Mouse (Mus musculus) testis, adult 2 months (tissue): ENCODE measurements around the gene Ywhag. TPM values are rescaled to one million over a fixed set of nuclear protein-coding genes. Genes with fewer than 3 reads are reported as not detected.

ENCODE experiments used
- H3K27ac ChIP-seq: fragments of 200-500 bp; 2 replicates; pipeline ENCODE4 v1.5.1; 2012; ENCODE audit warnings: low read depth, low read length; ENCODE audit not compliant: control insufficient read depth, insufficient read depth
- H3K27me3 ChIP-seq: fragments of 200-500 bp; 2 replicates; pipeline ENCODE4 v1.6.1; 2012; ENCODE audit warnings: mild to moderate bottlenecking, low read length, moderate library complexity; ENCODE audit not compliant: control insufficient read depth, insufficient read depth
- H3K36me3 ChIP-seq: fragments of 200-500 bp; 2 replicates; pipeline ENCODE4 v1.6.1; 2012; ENCODE audit warnings: mild to moderate bottlenecking, low read length; ENCODE audit not compliant: control insufficient read depth, insufficient read depth
- H3K4me1 ChIP-seq: fragments of 200-500 bp; 2 replicates; pipeline ENCODE4 v1.6.1; 2012; ENCODE audit warnings: low read length; ENCODE audit not compliant: control insufficient read depth, insufficient read depth
- H3K4me3 ChIP-seq: fragments of 200-500 bp; 2 replicates; pipeline ENCODE4 v1.5.1; 2012; ENCODE audit warnings: low read depth, mild to moderate bottlenecking, low read length, moderate library complexity, mixed read lengths; ENCODE audit not compliant: control insufficient read depth
- CTCF ChIP-seq: fragments of 200-500 bp; IDR thresholded peaks from 2 replicates; pipeline ENCODE4 v1.5.1; 2012; ENCODE audit warnings: low read depth, mild to moderate bottlenecking, inconsistent platforms, low read length, moderate library complexity; ENCODE audit not compliant: control insufficient read depth, insufficient read depth, insufficient replicate concordance
- POLR2A ChIP-seq: fragments of 200-500 bp; IDR thresholded peaks from 2 replicates; pipeline ENCODE4 v1.6.1; 2012; ENCODE audit warnings: low read depth, mild to moderate bottlenecking, inconsistent platforms, low read length, moderate library complexity; ENCODE audit not compliant: control insufficient read depth
- polyA plus RNA-seq: library from polyadenylated mRNA; depleted of rRNA; stranded (reverse); fragments of >200 nt; gene quantifications from 2 replicates; pipeline ENCODE4 v1.2.3, GENCODE M21; 2012

The Ywhag gene
- polyA plus RNA-seq, 1 experiment, result 17.8 TPM

GRCm38 (mm10) chr5:135919902-135920301 is 14.5 kb downstream of the Ywhag start:
- Histone ChIP-seq H3K36me3 (no peaks in the 10 kb centered on the region), H3K27me3 (no peaks in the 10 kb centered on the region), H3K4me3 (no peak overlapping the region), H3K27ac (no peak overlapping the region), H3K4me1 (0 out of 2 replicates have a peak, but pooled peaks cover 2% of the 10 kb centered on the region)
- no peak for TF ChIP-seq POLR2A

GRCm38 (mm10) chr5:135918593-135918992 is 15.8 kb downstream of the Ywhag start:
- H3K36me3 ChIP-seq, result no peaks in the 10 kb centered on the region
- H3K4me3 ChIP-seq, result no peak overlapping the region
- no peaks in the 10 kb centered on the region for H3K27me3 ChIP-seq
- TF ChIP-seq CTCF, result no peak
- no peak for TF ChIP-seq POLR2A
- no peak overlapping the region for H3K27ac ChIP-seq
- 0 out of 2 replicates have a peak, but pooled peaks cover 2% of the 10 kb centered on the region for H3K4me1 ChIP-seq

- Histone ChIP-seq H3K36me3 (no peaks in the 10 kb centered on the region), H3K4me1 (0 out of 2 replicates have a peak, but pooled peaks cover 2% of the 10 kb centered on the region), H3K4me3 (no peak overlapping the region), H3K27me3 (no peaks in the 10 kb centered on the region), H3K27ac (no peak overlapping the region)
- TF ChIP-seq POLR2A (no peak), CTCF (no peak)
Measured at GRCm38 (mm10) chr5:135918059-135918437, 16.4 kb downstream of the Ywhag start.

GRCm38 (mm10) chr5:135917327-135918058 is 16.9 kb downstream of the Ywhag start:
- Histone ChIP-seq H3K36me3 (no peaks in the 10 kb centered on the region), H3K4me1 (0 out of 2 replicates have a peak, but pooled peaks cover 2% of the 10 kb centered on the region), H3K4me3 (no peak overlapping the region), H3K27me3 (no peaks in the 10 kb centered on the region), H3K27ac (no peak overlapping the region)
- TF ChIP-seq POLR2A (no peak), CTCF (peak; percentile 18; the same call in 1 of the 2 replicates)

- Histone ChIP-seq H3K27ac (no peak overlapping the region), H3K4me1 (0 out of 2 replicates have a peak, but pooled peaks cover 2% of the 10 kb centered on the region), H3K27me3 (no peaks in the 10 kb centered on the region), H3K36me3 (no peaks in the 10 kb centered on the region), H3K4me3 (no peak overlapping the region)
- TF ChIP-seq POLR2A, result no peak
- no peak for TF ChIP-seq CTCF
Measured at GRCm38 (mm10) chr5:135916601-135917000, 17.8 kb downstream of the Ywhag start.

GRCm38 (mm10) chr5:135916051-135916565 is 18.3 kb downstream of the Ywhag start:
- no peaks in the 10 kb centered on the region for H3K36me3 ChIP-seq
- H3K27ac ChIP-seq, result no peak overlapping the region
- 0 out of 2 replicates have a peak, but pooled peaks cover 2% of the 10 kb centered on the region for H3K4me1 ChIP-seq
- no peak overlapping the region for H3K4me3 ChIP-seq
- H3K27me3 ChIP-seq, result no peaks in the 10 kb centered on the region
- TF ChIP-seq POLR2A, result no peak
- no peak for TF ChIP-seq CTCF

- Histone ChIP-seq H3K27ac (no peak overlapping the region), H3K27me3 (no peaks in the 10 kb centered on the region), H3K4me3 (no peak overlapping the region), H3K36me3 (peaks cover 1% of the 10 kb centered on the region; the same call in 1 of the 2 replicates), H3K4me1 (0 out of 2 replicates have a peak, but pooled peaks cover 2% of the 10 kb centered on the region)
- TF ChIP-seq CTCF (no peak), POLR2A (no peak)
Measured at GRCm38 (mm10) chr5:135914156-135914555, 20.3 kb downstream of the Ywhag start.
